Mouse (Mus musculus): ENCODE measurements around the gene Aldh1a1.

- TF ChIP-seq MEF2A (IDR thresholded peaks at IDR 0.05; ENCODE audit: borderline replicate concordance, low read depth, low read length) (no peak), ZMIZ1 (IDR thresholded peaks at IDR 0.05; ENCODE audit: low read depth, low read length) (no peak), MAFK (IDR thresholded peaks at IDR 0.05; ENCODE audit: insufficient replicate concordance, low read length) (no peak), PAX5 (IDR thresholded peaks at IDR 0.05; ENCODE audit: low read length) (no peak), MYC (IDR thresholded peaks at IDR 0.05; ENCODE audit: low read depth, low read length) (no peak), CHD1 (IDR thresholded peaks at IDR 0.05; ENCODE audit: low read depth, low read length) (no peak), EP300 (IDR thresholded peaks at IDR 0.05; ENCODE audit: low read length) (no peak), CTCF (conservative IDR thresholded peaks at IDR 0.05 in 1 of 2, IDR thresholded peaks at IDR 0.05 in 1 of 2; ENCODE audit: low read depth in 2 of 2, low read length in 2 of 2) (no peak), MAZ (IDR thresholded peaks at IDR 0.05; ENCODE audit: low read depth, low read length) (no peak), SIN3A (IDR thresholded peaks at IDR 0.05; ENCODE audit: low read length) (no peak), MAX (IDR thresholded peaks at IDR 0.05; ENCODE audit: low read length) (no peak), ETS1 (conservative IDR thresholded peaks at IDR 0.05; ENCODE audit: low read depth, low read length) (no peak), UBTF (IDR thresholded peaks at IDR 0.05; ENCODE audit: low read depth, low read length) (no peak), NELFE (IDR thresholded peaks at IDR 0.05; ENCODE audit: low read depth, low read length) (no peak)
Observed at GRCm38 (mm10) chr19:20529921-20530696, 37.6 kb downstream of the Aldh1a1 start.

All from CH12.LX (cell line).